Mouse (Mus musculus) liver, embryonic 16.5 days (tissue): Measurements from ENCODE around the gene Pfkl. TPM values are rescaled to one million over a fixed set of nuclear protein-coding genes. Genes with fewer than 3 reads are reported as not detected.
"Not testable (repeated sequence)": the region's sequence is repeated elsewhere in the genome, so short reads cannot be mapped to it uniquely, and the experiment has no call there.

Source experiments
- ATAC-seq: fragments of 200-750 bp; cut with Nextera tagmentation; 2 replicates; pipeline ENCODE4 v1.8.0; 2017; ENCODE audit warnings: low read depth, mild to moderate bottlenecking, moderate number of reproducible peaks, moderate library complexity
- H3K27ac ChIP-seq: fragments of 300-500 bp; sonication (generic); 2 replicates; pipeline ENCODE4 v1.5.1; 2014; ENCODE audit warnings: mild to moderate bottlenecking, low read length
- H3K27me3 ChIP-seq: fragments of 300-500 bp; sonication (generic); 2 replicates; pipeline ENCODE4 v1.6.1; 2014; ENCODE audit warnings: low read depth, low read length, mixed read lengths; ENCODE audit not compliant: control insufficient read depth, insufficient read depth
- H3K36me3 ChIP-seq: fragments of 300-500 bp; sonication (generic); 2 replicates; pipeline ENCODE4 v1.6.1; 2014; ENCODE audit warnings: mild to moderate bottlenecking; ENCODE audit not compliant: control insufficient read depth, insufficient read depth
- H3K4me1 ChIP-seq: fragments of 300-500 bp; sonication (generic); 2 replicates; pipeline ENCODE4 v1.6.1; 2014; ENCODE audit warnings: low read depth, low read length, mixed read lengths; ENCODE audit not compliant: control insufficient read depth
- H3K4me2 ChIP-seq: fragments of 300-500 bp; sonication (generic); 2 replicates; pipeline ENCODE4 v1.6.1; 2014; ENCODE audit warnings: low read depth, low read length, mixed read lengths
- H3K4me3 ChIP-seq: fragments of 300-500 bp; sonication (generic); 2 replicates; pipeline ENCODE4 v1.5.1; 2014; ENCODE audit warnings: low read depth, mild to moderate bottlenecking, low read length
- H3K9ac ChIP-seq: fragments of 300-500 bp; sonication (generic); 2 replicates; pipeline ENCODE4 v1.6.1; 2014; ENCODE audit warnings: low read depth, low read length
- H3K9me3 ChIP-seq: fragments of 300-500 bp; sonication (generic); replicated peaks from 2 replicates; pipeline ENCODE4 v1.6.1; 2016; ENCODE audit warnings: low read length; ENCODE audit not compliant: control insufficient read depth
- WGBS: fragments of 180-500 bp; shearing (Covaris S2); extraction: QIAGEN DNeasy Blood & Tissue Kit; methylation state at CpG from one replicate; pipeline ENCODE4 v1.1.7; 2014; ENCODE audit not compliant: insufficient replicate concordance; 5-methylcytosine and 5-hydroxymethylcytosine counted together
- polyA plus RNA-seq: library from polyadenylated mRNA; unstranded; fragments of >200 nt; fragmentation: Nextera tagmentation; extraction: Ambion mirVana; gene quantifications from 2 replicates; pipeline ENCODE4 v1.2.1, GENCODE M21; 2015

Pfkl gene
- polyA plus RNA-seq, 1 experiment from 2014 or later: 83.2 TPM

GRCm38 (mm10) chr10:78019291-78019690 is 9.4 kb upstream of the Pfkl start:
- Histone ChIP-seq H3K4me3 (no peak overlapping the region), H3K27ac (no peak overlapping the region), H3K36me3 (no peaks in the 10 kb centered on the region), H3K9me3 (no peaks in the 10 kb centered on the region), H3K4me1 (peaks cover 7% of the 10 kb centered on the region), H3K9ac (no peak overlapping the region), H3K4me2 (peak overlapping the region; percentile 69; the same call in 1 of the 2 replicates), H3K27me3 (no peaks in the 10 kb centered on the region)
- 0 out of 2 replicates have a peak, but pooled peaks have one; percentile 13 for ATAC-seq
- 67% methylated on average over 4 of the region's 4 CpGs for WGBS

- peaks cover 7% of the 10 kb centered on the region for H3K4me1 ChIP-seq
- H3K4me2 ChIP-seq: peak overlapping the region; percentile 69
- peak; percentile 78 for ATAC-seq
- no peaks in the 10 kb centered on the region for H3K9me3 ChIP-seq
- no peaks in the 10 kb centered on the region for H3K36me3 ChIP-seq
- H3K9ac ChIP-seq: no peak overlapping the region
- no peaks in the 10 kb centered on the region for H3K27me3 ChIP-seq
- no peak overlapping the region for H3K27ac ChIP-seq
- peak overlapping the region; percentile 40 for H3K4me3 ChIP-seq
- WGBS: 11% methylated on average over 19 of the region's 19 CpGs
Measured at GRCm38 (mm10) chr10:78018797-78019203, 8.9 kb upstream of the Pfkl start.

GRCm38 (mm10) chr10:78016366-78016765 is 6.5 kb upstream of the Pfkl start:
- H3K4me1 ChIP-seq: peaks cover 9% of the 10 kb centered on the region
- ATAC-seq: no peak
- no peak overlapping the region for H3K4me3 ChIP-seq
- no peaks in the 10 kb centered on the region for H3K27me3 ChIP-seq
- H3K4me2 ChIP-seq: no peak overlapping the region
- no peaks in the 10 kb centered on the region for H3K36me3 ChIP-seq
- no peaks in the 10 kb centered on the region for H3K9me3 ChIP-seq
- WGBS: 37% methylated on average over 5 of the region's 5 CpGs
- H3K9ac ChIP-seq: no peak overlapping the region
- no peak overlapping the region for H3K27ac ChIP-seq

GRCm38 (mm10) chr10:78015489-78015888 is 5.6 kb upstream of the Pfkl start:
- WGBS: 61% methylated on average over 1 of the region's 1 CpGs
- no peak overlapping the region for H3K27ac ChIP-seq
- H3K9ac ChIP-seq: no peak overlapping the region
- no peaks in the 10 kb centered on the region for H3K9me3 ChIP-seq
- no peak overlapping the region for H3K4me2 ChIP-seq
- no peaks in the 10 kb centered on the region for H3K27me3 ChIP-seq
- H3K4me1 ChIP-seq: peaks cover 14% of the 10 kb centered on the region
- no peaks in the 10 kb centered on the region for H3K36me3 ChIP-seq
- no peak for ATAC-seq
- no peak overlapping the region for H3K4me3 ChIP-seq

- no peak overlapping the region for H3K9ac ChIP-seq
- no peak overlapping the region for H3K27ac ChIP-seq
- no peaks in the 10 kb centered on the region for H3K36me3 ChIP-seq
- no peak overlapping the region for H3K4me2 ChIP-seq
- no peak for ATAC-seq
- H3K4me1 ChIP-seq: peaks cover 26% of the 10 kb centered on the region
- no peaks in the 10 kb centered on the region for H3K27me3 ChIP-seq
- no peaks in the 10 kb centered on the region for H3K9me3 ChIP-seq
- 81% methylated on average over 18 of the region's 18 CpGs for WGBS
- H3K4me3 ChIP-seq: no peak overlapping the region
Measured at GRCm38 (mm10) chr10:78012661-78013495, 3.0 kb upstream of the Pfkl start.

GRCm38 (mm10) chr10:78011116-78011515 is 1.2 kb upstream of the Pfkl start:
- not testable (repeated sequence) for H3K27ac ChIP-seq, ATAC-seq, H3K36me3 ChIP-seq, H3K9ac ChIP-seq, H3K4me3 ChIP-seq, H3K9me3 ChIP-seq, H3K27me3 ChIP-seq
- H3K4me1 ChIP-seq: peaks cover 39% of the 10 kb centered on the region
- H3K4me2 ChIP-seq: peak overlapping the region; percentile 94; the same call in 1 of the 2 replicates
- WGBS: 78% methylated on average over 5 of the region's 5 CpGs

GRCm38 (mm10) chr10:78010335-78010734 is 452 bp upstream of the Pfkl start:
- whole genome bisulfite sequencing: 6% methylated on average over 10 of the region's 10 CpGs
- no peak for ATAC-seq
- Histone ChIP-seq H3K27me3 (no peaks in the 10 kb centered on the region), H3K9ac (peak overlapping the region; percentile 53), H3K36me3 (no peaks in the 10 kb centered on the region), H3K4me1 (peaks cover 47% of the 10 kb centered on the region), H3K27ac (no peak overlapping the region), H3K4me2 (peak overlapping the region; percentile 94), H3K9me3 (no peaks in the 10 kb centered on the region), H3K4me3 (peak overlapping the region; percentile 87)

GRCm38 (mm10) chr10:78009184-78009944 is 519 bp downstream of the Pfkl start:
- under 1% methylated on average over 59 of the region's 59 CpGs for WGBS
- Histone ChIP-seq H3K27me3 (no peaks in the 10 kb centered on the region), H3K9me3 (no peaks in the 10 kb centered on the region), H3K9ac (peak overlapping the region; percentile 93), H3K4me2 (peak overlapping the region; percentile 94), H3K4me3 (peak overlapping the region; percentile 87), H3K36me3 (no peaks in the 10 kb centered on the region), H3K4me1 (peaks cover 57% of the 10 kb centered on the region), H3K27ac (peak overlapping the region; percentile 100)
- peak; percentile 93 for ATAC-seq

GRCm38 (mm10) chr10:78008169-78008568 is 1.7 kb downstream of the Pfkl start:
- H3K9ac ChIP-seq: peak overlapping the region; percentile 70
- peak overlapping the region; percentile 87 for H3K4me3 ChIP-seq
- no peaks in the 10 kb centered on the region for H3K27me3 ChIP-seq
- no peaks in the 10 kb centered on the region for H3K36me3 ChIP-seq
- peak overlapping the region; percentile 87 for H3K27ac ChIP-seq
- ATAC-seq: peak; percentile 15
- peak overlapping the region; percentile 94 for H3K4me2 ChIP-seq
- 21% methylated on average over 3 of the region's 3 CpGs for WGBS
- H3K4me1 ChIP-seq: peaks cover 63% of the 10 kb centered on the region
- H3K9me3 ChIP-seq: no peaks in the 10 kb centered on the region
